Mouse (Mus musculus): ENCODE data around the gene Hmgn3. TPM values are rescaled to one million over a fixed set of nuclear protein-coding genes. Genes with fewer than 3 reads are reported as not detected.

Hmgn3 gene
- polyA plus RNA-seq, 1 experiment = 30.5 TPM

DNA sequence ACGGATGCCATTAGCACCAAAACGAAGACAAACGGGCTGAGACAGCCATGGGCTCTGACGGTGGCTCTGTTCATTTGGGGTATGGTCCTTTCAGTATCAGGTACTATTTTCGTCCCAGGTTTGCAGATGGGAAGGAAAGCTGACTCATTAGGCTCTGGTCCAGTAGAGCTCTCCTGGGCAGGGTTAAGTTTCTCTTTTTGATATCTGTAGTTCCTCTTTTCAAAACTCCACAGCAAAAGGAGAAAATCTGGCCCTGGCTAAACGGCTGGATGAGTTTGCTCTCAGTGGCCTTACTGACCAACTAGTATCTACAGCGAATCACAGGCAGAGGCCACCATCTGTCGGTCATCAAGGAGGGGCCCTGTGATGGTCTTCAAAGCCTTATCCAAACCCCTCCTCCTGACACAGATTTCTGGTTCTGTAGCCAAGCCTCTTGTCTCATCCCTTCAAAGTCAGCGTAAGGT, 34.1 kb downstream of the Hmgn3 start:
- Histone ChIP-seq H3K36me3 (ENCODE audit: control insufficient read depth, insufficient read depth) (no peaks in the 10 kb centered on the region), H3K27me3 (ENCODE audit: control insufficient read depth, insufficient read depth, insufficient read length) (no peaks in the 10 kb centered on the region), H3K4me3 (no peak overlapping the region), H3K4me2 (ENCODE audit: low read depth) (no peak overlapping the region), H3K79me2 (ENCODE audit: control insufficient read depth, insufficient read depth) (no peaks in the 10 kb centered on the region), H3ac (ENCODE audit: control insufficient read depth, insufficient read length) (no peak overlapping the region)
- no peak for TF ChIP-seq CEBPB (IDR thresholded peaks at IDR 0.05; ENCODE audit: insufficient read depth, poor library complexity, severe bottlenecking)

DNA sequence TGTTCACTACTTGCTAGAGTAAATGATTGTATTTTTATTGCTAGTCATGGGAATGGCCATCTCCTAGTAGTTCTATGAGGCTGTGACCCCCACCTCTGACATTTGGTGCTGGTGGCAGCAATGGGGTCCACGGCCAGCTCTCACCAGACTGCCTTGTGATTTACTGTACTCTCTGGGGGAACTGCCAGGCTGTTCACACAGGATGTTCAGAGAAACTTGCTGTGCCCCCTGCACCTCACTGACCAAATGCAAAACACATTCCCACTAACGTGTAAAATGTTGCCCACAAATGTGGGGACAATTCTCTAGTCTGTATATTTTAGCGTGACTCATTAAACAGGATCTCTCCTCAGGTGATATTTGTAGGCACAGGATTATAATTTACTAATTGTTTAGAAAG, 34.7 kb downstream of the Hmgn3 start:
- H3K4me3 ChIP-seq = no peak overlapping the region
- no peak for TF ChIP-seq MYOG (IDR thresholded peaks at IDR 0.05; ENCODE audit: control insufficient read depth in 1 of 3, insufficient read depth in 1 of 3, insufficient read length in 2 of 3, low read depth in 2 of 3)
- TF ChIP-seq TCF12 (IDR thresholded peaks at IDR 0.05; ENCODE audit: insufficient read depth, poor library complexity, severe bottlenecking) = no peak
- no peak for TF ChIP-seq REST (IDR thresholded peaks at IDR 0.05; ENCODE audit: insufficient read depth, insufficient read length)
- no peak for TF ChIP-seq USF1 (IDR thresholded peaks at IDR 0.05; ENCODE audit: low read depth)
- no peak for TF ChIP-seq E2F4 (IDR thresholded peaks at IDR 0.05; ENCODE audit: insufficient read depth)
- TF ChIP-seq CEBPB (IDR thresholded peaks at IDR 0.05; ENCODE audit: insufficient read depth, poor library complexity, severe bottlenecking) = no peak
- TF ChIP-seq TCF3 (IDR thresholded peaks at IDR 0.05; ENCODE audit: insufficient read length, low read depth) = no peak
- no peak for TF ChIP-seq POLR2A (IDR thresholded peaks at IDR 0.05; ENCODE audit: insufficient read length, low read depth)
- TF ChIP-seq POLR2AphosphoS2 (IDR thresholded peaks at IDR 0.05; ENCODE audit: insufficient read length, low read depth) = no peak
- TF ChIP-seq MYOD1 (IDR thresholded peaks at IDR 0.05; ENCODE audit: control insufficient read depth in 1 of 3, insufficient read length in 2 of 3, low read depth in 2 of 3) = no peak
- TF ChIP-seq SRF (IDR thresholded peaks at IDR 0.05; ENCODE audit: control insufficient read depth, insufficient read length, low read depth) = no peak
- TF ChIP-seq MAX (IDR thresholded peaks at IDR 0.05; ENCODE audit: low read depth) = no peak
- no peak overlapping the region for H3ac ChIP-seq (ENCODE audit: control insufficient read depth, insufficient read length)
- no peaks in the 10 kb centered on the region for H3K27me3 ChIP-seq (ENCODE audit: control insufficient read depth, insufficient read depth, insufficient read length)
- no peaks in the 10 kb centered on the region for H3K36me3 ChIP-seq (ENCODE audit: control insufficient read depth, insufficient read depth)
- no peaks in the 10 kb centered on the region for H3K79me2 ChIP-seq (ENCODE audit: control insufficient read depth, insufficient read depth)
- no peak overlapping the region for H3K4me2 ChIP-seq (ENCODE audit: low read depth)

DNA sequence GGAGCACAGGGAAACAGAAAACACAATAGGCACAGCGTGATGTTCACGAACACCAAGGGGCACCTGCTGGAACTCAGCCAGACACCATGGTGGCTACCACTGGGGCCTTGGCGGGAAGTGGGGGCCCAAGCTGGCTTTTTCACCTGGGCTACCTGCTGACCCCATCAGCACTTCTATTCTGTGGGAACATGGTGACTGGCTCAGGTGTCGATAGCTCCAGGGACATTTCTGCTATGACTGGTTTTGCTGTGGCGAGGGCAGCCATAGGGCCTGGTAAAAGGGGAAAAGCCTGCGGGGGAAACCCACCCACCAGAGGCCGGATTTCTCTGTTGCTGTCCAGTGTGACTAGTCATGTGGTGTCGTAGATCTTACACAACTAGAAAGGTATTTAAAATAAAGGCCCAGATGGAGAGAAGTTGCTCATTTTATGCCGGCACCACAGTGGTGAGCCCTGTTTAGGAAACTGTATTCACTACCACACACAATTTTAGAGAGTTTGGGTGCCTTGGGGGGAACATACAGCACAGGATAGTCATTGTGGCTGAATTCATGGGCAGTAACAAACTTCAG, 35.3 kb downstream of the Hmgn3 start:
- Histone ChIP-seq H3K4me2 (ENCODE audit: low read depth) (no peak overlapping the region), H3K4me3 (no peak overlapping the region), H3ac (ENCODE audit: control insufficient read depth, insufficient read length) (no peak overlapping the region), H3K79me2 (ENCODE audit: control insufficient read depth, insufficient read depth) (no peaks in the 10 kb centered on the region), H3K27me3 (ENCODE audit: control insufficient read depth, insufficient read depth, insufficient read length) (no peaks in the 10 kb centered on the region), H3K36me3 (ENCODE audit: control insufficient read depth, insufficient read depth) (no peaks in the 10 kb centered on the region)
- no peak for TF ChIP-seq POLR2A (IDR thresholded peaks at IDR 0.05; ENCODE audit: insufficient read length, low read depth)
- TF ChIP-seq E2F4 (IDR thresholded peaks at IDR 0.05; ENCODE audit: insufficient read depth) = no peak
- TF ChIP-seq MYOD1 (IDR thresholded peaks at IDR 0.05; ENCODE audit: control insufficient read depth in 1 of 3, insufficient read length in 2 of 3, low read depth in 2 of 3) = no peak
- TF ChIP-seq REST (IDR thresholded peaks at IDR 0.05; ENCODE audit: insufficient read depth, insufficient read length) = no peak
- no peak for TF ChIP-seq CEBPB (IDR thresholded peaks at IDR 0.05; ENCODE audit: insufficient read depth, poor library complexity, severe bottlenecking)
- TF ChIP-seq USF1 (IDR thresholded peaks at IDR 0.05; ENCODE audit: low read depth) = no peak
- TF ChIP-seq SRF (IDR thresholded peaks at IDR 0.05; ENCODE audit: control insufficient read depth, insufficient read length, low read depth) = no peak
- TF ChIP-seq POLR2AphosphoS2 (IDR thresholded peaks at IDR 0.05; ENCODE audit: insufficient read length, low read depth) = no peak
- no peak for TF ChIP-seq TCF3 (IDR thresholded peaks at IDR 0.05; ENCODE audit: insufficient read length, low read depth)
- no peak for TF ChIP-seq MAX (IDR thresholded peaks at IDR 0.05; ENCODE audit: low read depth)
- no peak for TF ChIP-seq MYOG (IDR thresholded peaks at IDR 0.05; ENCODE audit: control insufficient read depth in 1 of 3, insufficient read depth in 1 of 3, insufficient read length in 2 of 3, low read depth in 2 of 3)
- no peak for TF ChIP-seq TCF12 (IDR thresholded peaks at IDR 0.05; ENCODE audit: insufficient read depth, poor library complexity, severe bottlenecking)

DNA sequence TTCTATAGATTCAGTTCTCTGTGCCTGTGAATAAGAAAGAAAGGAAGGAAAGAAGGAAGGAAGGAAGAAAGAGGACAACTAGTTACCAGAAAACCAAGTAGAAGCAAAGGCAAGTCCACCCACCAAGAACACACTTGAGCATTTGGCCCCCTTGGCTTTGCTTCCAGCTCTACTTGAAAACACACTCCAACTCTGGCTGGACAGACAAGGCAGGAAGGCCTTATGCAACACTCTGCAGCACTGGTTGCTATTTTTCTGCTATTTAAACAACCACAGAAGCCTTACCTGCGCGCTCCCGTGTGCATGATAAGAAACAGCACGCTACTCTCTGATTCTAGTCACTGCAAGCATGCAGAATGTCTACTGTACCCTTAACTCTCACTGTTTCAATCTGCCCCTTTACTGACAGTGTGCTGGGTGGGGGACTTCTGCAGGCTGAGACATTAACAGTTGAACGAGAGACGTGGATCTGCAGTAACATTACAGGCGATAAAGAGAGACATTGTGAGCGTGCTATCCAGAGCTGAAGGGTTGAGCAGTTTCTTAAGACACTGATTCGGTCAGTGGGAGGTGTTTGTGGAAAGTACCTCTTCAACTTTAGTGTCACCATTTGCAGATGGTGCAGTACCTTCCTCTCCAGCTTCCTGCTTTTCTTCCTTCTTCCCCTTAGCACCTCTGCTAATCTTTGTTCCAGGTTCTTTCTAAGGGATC, 35.9 kb downstream of the Hmgn3 start:
- Histone ChIP-seq H3ac (ENCODE audit: control insufficient read depth, insufficient read length) (no peak overlapping the region), H3K4me2 (ENCODE audit: low read depth) (no peak overlapping the region), H3K4me3 (no peak overlapping the region), H3K36me3 (ENCODE audit: control insufficient read depth, insufficient read depth) (no peaks in the 10 kb centered on the region), H3K27me3 (ENCODE audit: control insufficient read depth, insufficient read depth, insufficient read length) (no peaks in the 10 kb centered on the region), H3K79me2 (ENCODE audit: control insufficient read depth, insufficient read depth) (no peaks in the 10 kb centered on the region)
- TF ChIP-seq CEBPB (IDR thresholded peaks at IDR 0.05; ENCODE audit: insufficient read depth, poor library complexity, severe bottlenecking) = 0 out of 2 replicates have a peak, but pooled peaks have one; percentile 40
- TF ChIP-seq MYOD1 (IDR thresholded peaks at IDR 0.05; ENCODE audit: control insufficient read depth in 1 of 3, insufficient read length in 2 of 3, low read depth in 2 of 3) = no peak
- no peak for TF ChIP-seq MAX (IDR thresholded peaks at IDR 0.05; ENCODE audit: low read depth)

DNA sequence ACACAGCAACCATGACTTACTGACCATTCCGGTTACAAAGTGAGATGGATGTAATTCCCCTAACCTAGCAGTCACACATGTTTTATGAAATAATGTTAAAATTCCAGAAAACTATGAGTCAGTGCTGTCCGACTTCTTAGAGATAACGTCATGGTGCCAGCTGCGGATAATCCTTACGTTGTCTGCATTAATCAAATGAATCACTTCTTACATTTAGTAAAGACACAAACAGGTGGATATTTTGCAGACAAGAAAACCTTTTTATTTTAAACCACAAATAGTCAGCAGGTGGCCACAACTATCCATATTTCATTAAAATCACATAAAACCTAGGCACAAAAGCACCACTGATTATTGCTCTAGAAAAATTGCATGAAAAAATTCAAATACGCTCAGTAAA, 36.8 kb downstream of the Hmgn3 start:
- no peak for TF ChIP-seq REST (IDR thresholded peaks at IDR 0.05; ENCODE audit: insufficient read depth, insufficient read length)
- TF ChIP-seq CEBPB (IDR thresholded peaks at IDR 0.05; ENCODE audit: insufficient read depth, poor library complexity, severe bottlenecking) = no peak
- TF ChIP-seq POLR2A (IDR thresholded peaks at IDR 0.05; ENCODE audit: insufficient read length, low read depth) = no peak
- peak in 2 of 3 experiments; percentile 30 to 37 for TF ChIP-seq MYOD1 (IDR thresholded peaks at IDR 0.05; ENCODE audit: control insufficient read depth in 1 of 3, insufficient read length in 2 of 3, low read depth in 2 of 3)
- no peak for TF ChIP-seq MYOG (IDR thresholded peaks at IDR 0.05; ENCODE audit: control insufficient read depth in 1 of 3, insufficient read depth in 1 of 3, insufficient read length in 2 of 3, low read depth in 2 of 3)
- Histone ChIP-seq H3K27me3 (ENCODE audit: control insufficient read depth, insufficient read depth, insufficient read length) (no peaks in the 10 kb centered on the region), H3K4me3 (no peak overlapping the region), H3K36me3 (ENCODE audit: control insufficient read depth, insufficient read depth) (no peaks in the 10 kb centered on the region), H3K4me2 (ENCODE audit: low read depth) (no peak overlapping the region), H3K79me2 (ENCODE audit: control insufficient read depth, insufficient read depth) (no peaks in the 10 kb centered on the region), H3ac (ENCODE audit: control insufficient read depth, insufficient read length) (no peak overlapping the region)
